Mouse (Mus musculus) gonadal fat pad, adult 2 months (tissue): ENCODE data around the gene Lck. TPM values are rescaled to one million over a fixed set of nuclear protein-coding genes. Genes with fewer than 3 reads are reported as not detected.

Experiments
- DNase-seq: peaks from one replicate; pipeline ENCODE4 v3.0.0-alpha.2; 2012; ENCODE audit warnings: low read depth
- polyA plus RNA-seq: library from polyadenylated mRNA; depleted of rRNA; stranded (reverse); fragments of >200 nt; gene quantifications from 2 replicates; pipeline ENCODE4 v1.2.3, GENCODE M21; 2012; rRNA removed

The Lck gene
- polyA plus RNA-seq, 1 experiment, result 3.2 TPM

- no peak for DNase-seq
Observed at GRCm38 (mm10) chr4:129508834-129509600, 64.4 kb downstream of the Lck start.

- DNase-seq, result no peak
Observed at GRCm38 (mm10) chr4:129508237-129508515, 65.3 kb downstream of the Lck start.

GRCm38 (mm10) chr4:129507434-129508236, 65.8 kb downstream of the Lck start:
- no peak for DNase-seq

GRCm38 (mm10) chr4:129505511-129505910, 67.9 kb downstream of the Lck start:
- no peak for DNase-seq

GRCm38 (mm10) chr4:129502901-129503444, 70.5 kb downstream of the Lck start:
- no peak for DNase-seq

- no peak for DNase-seq
Observed at GRCm38 (mm10) chr4:129502327-129502888, 71.0 kb downstream of the Lck start.

GRCm38 (mm10) chr4:129500607-129501566, 72.6 kb downstream of the Lck start:
- DNase-seq, result no peak

- no peak for DNase-seq
Observed at GRCm38 (mm10) chr4:129500017-129500416, 73.4 kb downstream of the Lck start.

- DNase-seq, result no peak
Observed at GRCm38 (mm10) chr4:129498941-129499340, 74.5 kb downstream of the Lck start.

Other genes starting within 250 kb of the Lck start
- 36.1 and 36.6 TPM in 2 replicates for gene Rbbp4, start 238.3 kb downstream of the Lck start, polyA plus RNA-seq
- gene Zbtb8os, start 237.9 kb downstream of the Lck start, polyA plus RNA-seq, result 27.3 and 31.3 TPM in 2 replicates
- gene Zbtb8a, start 195.5 kb downstream of the Lck start, polyA plus RNA-seq, result 12.9 and 14.1 TPM in 2 replicates
- 1.3 and 1.6 TPM in 2 replicates for gene Zbtb8b, start 132.8 kb downstream of the Lck start, polyA plus RNA-seq
- 22.3 and 27.9 TPM in 2 replicates for gene Bsdc1, start 112.1 kb downstream of the Lck start, polyA plus RNA-seq
- 0.72 and 2.5 TPM in 2 replicates for gene Tssk3, start 82.6 kb downstream of the Lck start, polyA plus RNA-seq
- gene Fam229a, start 82.5 kb downstream of the Lck start, polyA plus RNA-seq, result 4.8 and 7.1 TPM in 2 replicates
- gene Marcksl1, start 60.1 kb downstream of the Lck start, polyA plus RNA-seq, result 29.9 and 48.8 TPM in 2 replicates
- gene Hdac1, start 30.9 kb downstream of the Lck start, polyA plus RNA-seq, result 50.9 and 79.7 TPM in 2 replicates
- gene Fam167b, start 4.9 kb upstream of the Lck start, polyA plus RNA-seq, result 4.0 and 4.6 TPM in 2 replicates
- gene Eif3i, start 27.0 kb upstream of the Lck start, polyA plus RNA-seq, result 503 and 580 TPM in 2 replicates
- 220 and 221 TPM in 2 replicates for gene Tmem234, start 27.0 kb upstream of the Lck start, polyA plus RNA-seq
- gene Dcdc2b, start 40.6 kb upstream of the Lck start, polyA plus RNA-seq, result 5.6 and 6.3 TPM in 2 replicates
- gene Iqcc, start 45.5 kb upstream of the Lck start, polyA plus RNA-seq, result 46.8 and 47.9 TPM in 2 replicates
- gene Ccdc28b, start 50.3 kb upstream of the Lck start, polyA plus RNA-seq, result 32.3 and 43.8 TPM in 2 replicates
- 29.3 and 34.8 TPM in 2 replicates for gene Txlna, start 67.4 kb upstream of the Lck start, polyA plus RNA-seq
- gene Kpna6, start 99.1 kb upstream of the Lck start, polyA plus RNA-seq, result 32.3 and 42.7 TPM in 2 replicates
- gene Tmem39b, start 123.2 kb upstream of the Lck start, polyA plus RNA-seq, result 27.5 and 32.5 TPM in 2 replicates
- 10.5 and 20.3 TPM in 2 replicates for gene Khdrbs1, start 168.7 kb upstream of the Lck start, polyA plus RNA-seq
- 32.4 and 34.0 TPM in 2 replicates for gene Ptp4a2, start 237.6 kb upstream of the Lck start, polyA plus RNA-seq